Mouse (Mus musculus): ENCODE results near the gene Klc1. TPM values are rescaled to one million over a fixed set of nuclear protein-coding genes. Genes with fewer than 3 reads are reported as not detected.

Gene Klc1
- total RNA-seq, 1 experiment = 47.9 TPM

GRCm38 (mm10) chr12:111855448-111855847 is 96.8 kb downstream of the Klc1 start:
- no peak for DNase-seq (ENCODE audit: low read depth, low spot score)
- in situ Hi-C loops (cut with MboI; ENCODE audit: low sequenced_read_pairs in 2 of 2, unreplicated experiment in 2 of 2) = no loop called here
- Histone ChIP-seq H3K36me3 (ENCODE audit: control insufficient read depth, insufficient read depth, low read length, poor library complexity, severe bottlenecking) (no peaks in the 10 kb centered on the region), H3K9ac (ENCODE audit: insufficient read depth, low read depth, low read length, poor library complexity, severe bottlenecking) (no peak overlapping the region), H3K9me3 (ENCODE audit: control insufficient read depth, insufficient read depth, low read depth, low read length) (no peaks in the 10 kb centered on the region), H3K4me3 (ENCODE audit: insufficient read depth in 1 of 2, low read depth in 1 of 2, low read length in 2 of 2, poor library complexity in 1 of 2, severe bottlenecking in 1 of 2) (no peak overlapping the region), H3K4me1 (ENCODE audit: control insufficient read depth in 2 of 2, insufficient read depth in 2 of 2, low read length in 2 of 2, poor library complexity in 1 of 2) (no peaks in the 10 kb centered on the region), H3K27ac (ENCODE audit: insufficient read depth, low read depth, low read length, poor library complexity, severe bottlenecking) (no peak overlapping the region)
- no peak for TF ChIP-seq CHD2 (IDR thresholded peaks at IDR 0.05; ENCODE audit: low read depth, low read length)
- TF ChIP-seq HCFC1 (IDR thresholded peaks at IDR 0.05; ENCODE audit: borderline replicate concordance, insufficient read depth, low read length) = no peak
- no peak for TF ChIP-seq ZNF384 (IDR thresholded peaks at IDR 0.05; ENCODE audit: low read depth, low read length)
- TF ChIP-seq ZC3H11A (IDR thresholded peaks at IDR 0.05; ENCODE audit: borderline replicate concordance, low read depth, low read length) = no peak
- no peak for TF ChIP-seq MAFK (IDR thresholded peaks at IDR 0.05; ENCODE audit: insufficient read depth, low read depth, low read length)

Other genes with a start within 250 kb of the Klc1 start
- 269 and 331 TPM in 2 replicates for gene Eif5, start 220.8 kb upstream of the Klc1 start, total RNA-seq (2012; rRNA removed)
- 75.5 and 90.9 TPM in 2 replicates for gene Mark3, start 184.3 kb upstream of the Klc1 start, total RNA-seq (2012; rRNA removed)
- 333 and 353 TPM in 2 replicates for gene Ckb, start 86.5 kb upstream of the Klc1 start, total RNA-seq (2012; rRNA removed)
- gene Trmt61a, start 80.7 kb upstream of the Klc1 start, total RNA-seq (2012; rRNA removed) = 32.6 and 33.7 TPM in 2 replicates
- 9.7 and 14.8 TPM in 2 replicates for gene Bag5, start 45.6 kb upstream of the Klc1 start, total RNA-seq (2012; rRNA removed)
- gene Apopt1, start 45.6 kb upstream of the Klc1 start, total RNA-seq (2012; rRNA removed) = 14.4 and 15.2 TPM in 2 replicates
- gene Xrcc3, start 55.0 kb downstream of the Klc1 start, total RNA-seq (2012; rRNA removed) = 19.8 and 21.8 TPM in 2 replicates
- 27.0 and 33.5 TPM in 2 replicates for gene Zfyve21, start 55.3 kb downstream of the Klc1 start, total RNA-seq (2012; rRNA removed)
- gene Ppp1r13b, start 149.3 kb downstream of the Klc1 start, total RNA-seq (2012; rRNA removed) = 4.4 and 4.5 TPM in 2 replicates
- 180 and 297 TPM in 2 replicates for gene Atp5mpl, start 208.1 kb downstream of the Klc1 start, total RNA-seq (2012; rRNA removed)
- 0.58 and 0.67 TPM in 2 replicates for gene Tdrd9, start 212.7 kb downstream of the Klc1 start, total RNA-seq (2012; rRNA removed)
- not detected in 2 replicates for gene Rd3l, start 222.5 kb downstream of the Klc1 start, total RNA-seq (2012; rRNA removed)